Mouse (Mus musculus) bone marrow macrophage, adult 2 months (primary cell): ENCODE results near the gene Olfr774.

Experiments used
- CTCF ChIP-seq: IDR thresholded peaks from 2 replicates; pipeline ENCODE4 v1.5.1; 2012; ENCODE audit warnings: low read depth, mild to moderate bottlenecking, low read length, moderate library complexity
- POLR2A ChIP-seq: IDR thresholded peaks from 2 replicates; pipeline ENCODE4 v1.6.1; 2012; ENCODE audit warnings: mild to moderate bottlenecking, low read depth, low read length, borderline replicate concordance

- TF ChIP-seq CTCF (no peak), POLR2A (no peak)
Measured at GRCm38 (mm10) chr10:129230737-129231136, 5.3 kb upstream of the Olfr774 start.
